22 mouse cellular contexts compared by ENCODE assay signal in the genomic region with DNA sequence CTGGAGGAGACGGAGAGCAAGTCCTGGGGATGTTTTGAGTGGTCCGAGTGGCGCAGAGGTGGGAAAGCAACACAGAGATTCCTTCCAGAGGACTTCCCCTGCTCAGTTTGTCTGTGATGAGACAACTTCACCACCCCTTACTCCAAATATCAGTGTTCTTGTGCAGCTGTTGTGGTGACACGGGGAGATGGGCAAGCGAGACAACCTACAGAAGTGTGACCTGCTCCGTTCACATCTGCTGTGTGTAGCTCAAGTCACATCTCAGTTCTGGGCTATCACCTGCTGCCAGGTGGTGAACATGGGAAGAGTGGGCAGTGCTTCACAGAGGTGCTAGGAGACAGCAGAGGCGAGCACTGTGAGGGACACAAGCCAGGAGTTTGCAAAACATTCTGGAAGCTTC. TPM values are rescaled to one million over a fixed set of nuclear protein-coding genes. Genes with fewer than 3 reads are reported as not detected.
A peak's percentile ranks its signal among the peaks of the same experiment; 100 is the strongest.
DNase-seq lines count a peak whose midpoint lies in the region; ATAC-seq and TF ChIP-seq lines count a peak whose summit lies in the region.
"Had no signal": no experiment of that assay in that cellular context is flagged by ENCODE, and none has a peak within 500 bp of the region (broad histone marks: within the 10 kb centered on the region; RNA-seq: fewer than 3 reads in every experiment).

No protein-coding gene starts in this region.

- H3K27me3 ChIP-seq in intestine, embryonic 14.5 days (replicated peaks; ENCODE audit: control insufficient read depth, insufficient read depth, low read length): no peaks in the 10 kb centered on the region
- H3K27me3 ChIP-seq in intestine, embryonic 16.5 days (replicated peaks; ENCODE audit: control insufficient read depth, insufficient read depth, low read length): no peaks in the 10 kb centered on the region
- H3K27me3 ChIP-seq in embryonic facial prominence, embryonic 15.5 days: no peaks in the 10 kb centered on the region
- no peaks in the 10 kb centered on the region for H3K27me3 ChIP-seq in kidney, adult 2 months (replicated peaks; ENCODE audit: control insufficient read depth, insufficient read depth, low read length)
- H3K27me3 ChIP-seq: forebrain, embryonic 13.5 days had no signal

- peaks cover 15% of the 10 kb centered on the region for H3K4me1 ChIP-seq in intestine, embryonic 14.5 days (replicated peaks; ENCODE audit: control insufficient read depth, insufficient read depth, low read length)
- peaks cover 8% of the 10 kb centered on the region; the same call in 1 of the 2 replicates for H3K4me1 ChIP-seq in intestine, embryonic 16.5 days (ENCODE audit: control insufficient read depth, insufficient read depth, low read length)
- H3K4me1 ChIP-seq in embryonic facial prominence, embryonic 15.5 days: peaks cover 35% of the 10 kb centered on the region
- peaks cover 7% of the 10 kb centered on the region for H3K4me1 ChIP-seq in kidney, adult 2 months (ENCODE audit: control insufficient read depth, insufficient read depth, low read length)

- peak; percentile 77 for DNase-seq in heart, adult 11 months
- DNase-seq in heart, adult 18-20 months: no peak
- DNase-seq in intestine, embryonic 14.5 days (ENCODE audit: low spot score): peak; percentile 36
- DNase-seq in kidney, adult 2 months: no peak
- DNase-seq: adrenal gland, postnatal 14 days; cerebellum, adult 11 months; cerebellum, adult 2 months; cerebellum, adult 9-11 months; cerebellum, postnatal 25 days; gastrocnemius, postnatal 10 days; gastrocnemius, postnatal 36 days; kidney, adult 11 months; kidney, adult 9 months had no signal

- no peaks in the 10 kb centered on the region for H3K36me3 ChIP-seq in intestine, embryonic 14.5 days (ENCODE audit: control insufficient read depth, insufficient read depth, low read length)
- no peaks in the 10 kb centered on the region for H3K36me3 ChIP-seq in intestine, embryonic 16.5 days (ENCODE audit: control insufficient read depth, insufficient read depth, low read length)
- no peaks in the 10 kb centered on the region for H3K36me3 ChIP-seq in embryonic facial prominence, embryonic 15.5 days
- no peaks in the 10 kb centered on the region for H3K36me3 ChIP-seq in kidney, adult 2 months (ENCODE audit: control insufficient read depth, insufficient read depth, low read length)
- H3K36me3 ChIP-seq: forebrain, embryonic 10.5 days had no signal

- no peak for TF ChIP-seq CTCF in kidney, adult 2 months (conservative IDR thresholded peaks at IDR 0.05; ENCODE audit: insufficient read depth, insufficient read length, low read depth, low read length)

- H3K27ac ChIP-seq in intestine, embryonic 14.5 days (ENCODE audit: low read depth): no peak overlapping the region
- no peak overlapping the region for H3K27ac ChIP-seq in intestine, embryonic 16.5 days (ENCODE audit: low read length)
- peak overlapping the region; percentile 82 for H3K27ac ChIP-seq in embryonic facial prominence, embryonic 15.5 days (replicated peaks)
- no peak overlapping the region for H3K27ac ChIP-seq in kidney, adult 2 months (ENCODE audit: insufficient read depth, low read depth, low read length)
- H3K27ac ChIP-seq: forebrain, embryonic 10.5 days; forebrain, embryonic 13.5 days; hindbrain, embryonic 14.5 days; hindbrain, postnatal 0 days had no signal

- no peak overlapping the region for H3K4me2 ChIP-seq in intestine, embryonic 14.5 days (ENCODE audit: low read length)
- no peak overlapping the region for H3K4me2 ChIP-seq in intestine, embryonic 16.5 days (ENCODE audit: low read depth, low read length)
- H3K4me2 ChIP-seq in embryonic facial prominence, embryonic 15.5 days (replicated peaks): no peak overlapping the region
- H3K4me2 ChIP-seq: forebrain, embryonic 13.5 days; hindbrain, embryonic 14.5 days had no signal

- ATAC-seq in intestine, embryonic 14.5 days (replicated peaks; ENCODE audit: low FRiP score, low TSS enrichment, low read depth): no peak
- no peak for ATAC-seq in intestine, embryonic 16.5 days
- ATAC-seq in embryonic facial prominence, embryonic 15.5 days (ENCODE audit: insufficient number of reproducible peaks, low FRiP score, low TSS enrichment, low read depth): no peak
- ATAC-seq: activated CD4-positive, CD25-positive, alpha-beta regulatory T cell, adult 4 months; forebrain, embryonic 13.5 days; forebrain, embryonic 16.5 days; hindbrain, postnatal 0 days; inflammation-experienced regulatory T-cells, adult 6 months had no signal

- 93% methylated on average over 7 of the region's 7 CpGs for WGBS in intestine, embryonic 14.5 days
- WGBS in intestine, embryonic 16.5 days: 93% methylated on average over 7 of the region's 7 CpGs
- WGBS in embryonic facial prominence, embryonic 15.5 days: 93% methylated on average over 7 of the region's 7 CpGs
- WGBS in kidney, adult 2 months: 94% methylated on average over 7 of the region's 7 CpGs

- no peak for TF ChIP-seq POLR2A in kidney, adult 2 months (IDR thresholded peaks at IDR 0.05; ENCODE audit: low read depth, low read length)

- H3K4me3 ChIP-seq in intestine, embryonic 14.5 days (ENCODE audit: low read depth, low read length): no peak overlapping the region
- no peak overlapping the region for H3K4me3 ChIP-seq in intestine, embryonic 16.5 days (ENCODE audit: low read length)
- H3K4me3 ChIP-seq in embryonic facial prominence, embryonic 15.5 days (replicated peaks): no peak overlapping the region
- no peak overlapping the region for H3K4me3 ChIP-seq in kidney, adult 2 months (ENCODE audit: insufficient read depth, low read depth, low read length)
- H3K4me3 ChIP-seq: forebrain, embryonic 10.5 days; forebrain, embryonic 13.5 days had no signal

- H3K9ac ChIP-seq in intestine, embryonic 14.5 days (ENCODE audit: low read length): no peak overlapping the region
- H3K9ac ChIP-seq in intestine, embryonic 16.5 days (ENCODE audit: low read depth, low read length): no peak overlapping the region
- no peak overlapping the region for H3K9ac ChIP-seq in embryonic facial prominence, embryonic 15.5 days
- H3K9ac ChIP-seq: forebrain, embryonic 13.5 days; hindbrain, embryonic 14.5 days had no signal

- no peaks in the 10 kb centered on the region for H3K9me3 ChIP-seq in intestine, embryonic 14.5 days (ENCODE audit: control insufficient read depth, low read length)
- H3K9me3 ChIP-seq in intestine, embryonic 16.5 days (ENCODE audit: control insufficient read depth, low read length): no peaks in the 10 kb centered on the region
- no peaks in the 10 kb centered on the region for H3K9me3 ChIP-seq in embryonic facial prominence, embryonic 15.5 days (replicated peaks)
- H3K9me3 ChIP-seq: forebrain, embryonic 10.5 days; forebrain, embryonic 13.5 days had no signal

RNA-seq across cellular contexts. Expression of a gene that starts 31.4 kb away (rescaled TPM):
- 10 to 100 TPM; 43.4 to 46.2 TPM for total RNA-seq in heart, adult 18-20 months (2021)
- 126 and 136 TPM in 2 replicates for polyA plus RNA-seq in intestine, embryonic 14.5 days (2014; fragmentation: Nextera tagmentation; extraction: Ambion mirVana)
- 129 and 132 TPM in 2 replicates for polyA plus RNA-seq in intestine, embryonic 16.5 days (2015; fragmentation: Nextera tagmentation; extraction: Ambion mirVana)
- polyA plus RNA-seq in embryonic facial prominence, embryonic 15.5 days (2015; fragmentation: Nextera tagmentation; extraction: Ambion mirVana): 114 and 117 TPM in 2 replicates
- 15.8 and 30.6 TPM in 2 replicates for polyA plus RNA-seq in kidney, adult 2 months (2012; rRNA removed)

RNA-seq across cellular contexts. Expression of a gene that starts 31.6 kb away (rescaled TPM):
- total RNA-seq in heart, adult 18-20 months (2021): 1 to 10 TPM; 3.8 to 4.8 TPM
- polyA plus RNA-seq in intestine, embryonic 14.5 days (2014; fragmentation: Nextera tagmentation; extraction: Ambion mirVana): 42.1 and 43.8 TPM in 2 replicates
- polyA plus RNA-seq in intestine, embryonic 16.5 days (2015; fragmentation: Nextera tagmentation; extraction: Ambion mirVana): 51.4 and 56.1 TPM in 2 replicates
- polyA plus RNA-seq in embryonic facial prominence, embryonic 15.5 days (2015; fragmentation: Nextera tagmentation; extraction: Ambion mirVana): 25.6 and 28.4 TPM in 2 replicates
- polyA plus RNA-seq in kidney, adult 2 months (2012; rRNA removed): 8.6 and 11.7 TPM in 2 replicates

RNA-seq across cellular contexts. Expression of a gene that starts 50.7 kb away (rescaled TPM):
- total RNA-seq in heart, adult 18-20 months (2021): 10 to 100 TPM; 27.6 to 30.0 TPM
- 11.6 and 14.1 TPM in 2 replicates for polyA plus RNA-seq in intestine, embryonic 14.5 days (2014; fragmentation: Nextera tagmentation; extraction: Ambion mirVana)
- 5.3 and 5.9 TPM in 2 replicates for polyA plus RNA-seq in intestine, embryonic 16.5 days (2015; fragmentation: Nextera tagmentation; extraction: Ambion mirVana)
- 20.6 and 21.3 TPM in 2 replicates for polyA plus RNA-seq in embryonic facial prominence, embryonic 15.5 days (2015; fragmentation: Nextera tagmentation; extraction: Ambion mirVana)
- polyA plus RNA-seq in kidney, adult 2 months (2012; rRNA removed): 11.5 and 11.7 TPM in 2 replicates

Comparison
In these comparisons a context has a peak if more than half of its experiments do, and no peak if none do; other contexts are left out.
1. DNase-seq: peak in heart, adult 11 months (single experiment) and intestine, embryonic 14.5 days (single experiment); none in heart, adult 18-20 months (0 of 2) and kidney, adult 2 months (single experiment).